Mouse (Mus musculus) megakaryocyte-erythroid progenitor cell, adult 5-6 weeks (primary cell): ENCODE measurements around the gene Mgll. TPM values are rescaled to one million over a fixed set of nuclear protein-coding genes. Genes with fewer than 3 reads are reported as not detected.
A peak's percentile ranks its signal among the peaks of the same experiment; 100 is the strongest.

Experiments
- ATAC-seq: replicated peaks from 2 replicates; pipeline ENCODE4 v1.8.0; 2016; ENCODE audit warnings: mild to moderate bottlenecking, inconsistent platforms; ENCODE audit not compliant: severe bottlenecking, poor library complexity, low FRiP score, low TSS enrichment
- total RNA-seq, 2 experiments: library from RNA; stranded (forward) in 1 of 2; stranded (reverse) in 1 of 2; fragments of 200-1000, 215-1000 nt in 1 of 2; fragments of >200 nt in 1 of 2; fragmentation: Nextera tagmentation in 1 of 2; gene quantifications; 2 replicates each; pipeline ENCODE4 v1.2.3; 2014 to 2017

Gene Mgll
- total RNA-seq, 2 experiments from 2014 or later: 9.3 to 17.9 TPM

DNA sequence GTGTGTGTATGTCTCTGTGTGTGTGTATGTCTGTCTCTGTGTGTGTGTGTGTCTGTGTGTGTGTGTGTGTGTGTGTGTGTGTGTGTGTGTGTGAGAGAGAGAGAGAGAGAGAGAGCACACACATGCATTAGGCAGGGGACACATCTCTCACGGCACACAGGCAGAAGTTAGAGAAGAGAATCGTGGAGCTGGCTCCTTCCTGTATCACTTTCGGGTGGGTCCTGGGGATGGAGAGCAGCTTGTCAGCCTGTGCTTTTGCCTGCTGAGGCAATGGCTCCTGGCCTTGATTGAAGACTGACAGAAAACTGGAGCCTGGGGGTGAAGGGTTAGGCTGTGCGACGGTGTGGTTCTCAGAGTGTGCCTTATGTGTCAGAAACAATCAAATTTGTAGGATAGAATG is 8.2 kb upstream of the Mgll start:
- no peak for ATAC-seq

DNA sequence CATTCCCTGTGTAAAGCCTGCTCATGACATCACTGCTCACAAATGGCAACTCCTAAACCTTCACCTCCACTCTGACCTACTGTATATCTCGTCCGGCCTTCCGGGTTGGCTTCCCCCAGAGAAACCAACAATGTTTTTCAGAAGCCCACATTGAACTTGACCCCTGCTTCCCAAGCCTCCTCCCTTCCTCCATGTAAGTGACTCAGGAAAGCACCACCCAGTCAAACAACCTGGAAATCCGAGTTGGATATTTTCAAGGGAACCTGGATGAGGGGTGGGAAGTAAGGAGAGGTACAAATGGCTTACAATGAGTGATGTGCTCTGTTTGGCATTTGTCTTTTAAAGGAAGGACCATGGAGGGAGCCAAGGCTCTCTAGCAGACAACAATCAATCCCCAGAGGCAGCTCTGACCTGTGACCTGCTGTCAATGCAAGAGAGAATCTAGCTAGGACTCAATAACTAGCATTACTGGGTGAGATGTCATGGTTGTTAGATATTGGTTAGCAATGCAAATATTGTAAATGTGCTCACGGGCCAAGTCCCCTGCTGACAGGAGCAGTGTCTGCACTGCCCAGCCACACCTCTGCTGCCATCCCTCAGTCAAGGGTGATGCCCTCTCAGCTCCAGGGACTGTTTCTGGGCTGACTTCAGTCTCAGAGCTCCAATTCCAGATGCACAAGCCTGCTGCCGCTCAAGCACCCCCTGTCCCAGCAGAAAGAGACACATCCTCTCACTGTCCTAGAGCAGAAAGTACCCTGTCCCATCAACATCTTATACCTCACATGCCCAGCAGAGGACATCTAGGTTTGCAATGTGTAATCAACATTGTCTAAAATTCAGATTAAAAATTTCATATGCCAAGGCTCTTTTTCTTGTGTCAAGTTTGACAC is 6.8 kb upstream of the Mgll start:
- ATAC-seq: no peak

GRCm38 (mm10) chr6:88718033-88718725 is 6.0 kb upstream of the Mgll start:
- no peak for ATAC-seq

DNA sequence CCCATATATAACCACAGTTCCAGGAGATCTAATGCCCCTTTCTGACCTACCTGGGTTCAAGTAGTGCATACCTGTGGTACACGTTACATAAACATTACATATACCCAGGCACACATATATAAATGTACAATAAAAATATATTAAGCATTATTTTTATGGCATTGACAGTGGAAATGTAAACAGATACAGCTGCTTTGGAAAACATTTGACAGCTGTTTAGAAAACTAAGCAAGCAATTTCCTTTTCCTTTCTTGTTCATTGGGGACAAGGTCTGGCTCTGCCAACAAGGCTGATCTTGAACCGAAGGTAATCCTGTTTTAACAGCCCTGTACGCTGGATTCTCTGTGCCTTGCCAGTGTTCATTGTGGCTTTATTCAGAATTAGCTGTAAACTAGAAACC is 3.2 kb upstream of the Mgll start:
- ATAC-seq: no peak

DNA sequence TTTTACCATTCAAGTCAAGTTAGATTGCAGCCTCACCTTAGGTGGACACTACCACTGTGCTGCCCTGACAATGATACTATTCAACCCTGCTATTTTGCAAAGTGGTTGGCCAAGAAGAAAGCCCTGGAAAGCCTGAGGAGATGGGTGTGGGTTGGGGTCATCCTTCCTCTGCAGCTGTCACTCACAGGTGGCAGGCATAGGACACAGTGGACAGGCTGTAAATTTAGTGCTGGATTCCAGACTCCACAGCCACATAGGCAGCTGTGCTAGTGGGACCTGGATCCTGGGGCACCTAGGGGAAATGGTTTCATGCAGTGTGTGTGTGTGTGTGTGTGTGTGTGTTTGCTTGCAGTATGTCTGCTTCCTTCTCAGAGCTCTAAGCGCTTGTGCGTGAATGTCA is 1.3 kb upstream of the Mgll start:
- no peak for ATAC-seq

- ATAC-seq: no peak; the same call in 1 of the 2 replicates
These were observed 353 bp upstream of the Mgll start for GRCm38 (mm10) chr6:88723806-88724312.

GRCm38 (mm10) chr6:88725590-88725989 is 1.4 kb downstream of the Mgll start:
- ATAC-seq: no peak

DNA sequence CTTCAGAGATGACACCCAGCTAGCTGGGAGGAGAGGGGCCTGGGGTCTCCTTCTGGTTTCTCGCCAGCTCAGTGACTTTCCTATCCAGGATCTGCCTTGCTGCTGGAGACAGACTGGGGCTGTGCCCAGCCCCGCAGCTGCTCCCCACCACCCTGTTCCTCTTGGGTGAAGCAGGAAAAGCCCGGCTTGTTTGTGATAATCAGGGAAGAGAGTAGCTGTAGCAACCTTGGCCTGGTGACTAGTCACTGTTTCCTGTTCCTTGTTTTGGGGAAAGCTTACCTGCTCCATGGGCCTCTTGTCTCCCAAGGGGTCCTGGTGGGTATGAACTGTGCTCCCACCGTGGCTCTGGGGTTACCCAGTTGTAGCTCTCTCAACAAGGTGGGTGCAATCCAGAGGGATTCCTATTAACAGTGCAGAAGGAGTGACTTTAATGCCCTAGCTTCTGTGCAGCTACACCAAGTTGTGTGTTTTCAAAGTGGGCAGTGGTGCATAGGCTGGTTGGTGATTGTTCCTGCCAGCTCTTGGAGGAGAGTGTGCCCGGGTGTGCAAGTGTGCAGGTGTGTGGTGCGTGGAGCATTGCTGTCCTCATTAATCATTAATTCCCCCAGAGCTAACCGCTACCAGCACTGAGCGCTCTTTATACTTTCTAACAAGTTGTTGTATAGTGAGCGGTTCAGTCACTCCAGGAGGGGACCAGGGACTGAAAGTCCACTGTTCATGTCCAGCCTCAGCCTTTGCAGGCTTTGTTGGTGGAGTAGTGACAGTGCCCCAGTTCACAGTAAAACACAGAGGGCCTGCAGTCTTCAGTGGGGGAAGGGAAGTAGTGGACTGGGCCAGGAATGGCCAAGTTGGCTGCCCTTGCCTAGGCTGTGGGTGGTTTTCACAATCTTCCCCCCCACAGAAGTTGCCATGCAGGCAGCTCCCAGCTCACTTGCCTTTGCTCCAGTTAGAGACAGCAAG is 2.3 kb downstream of the Mgll start:
- no peak for ATAC-seq

DNA sequence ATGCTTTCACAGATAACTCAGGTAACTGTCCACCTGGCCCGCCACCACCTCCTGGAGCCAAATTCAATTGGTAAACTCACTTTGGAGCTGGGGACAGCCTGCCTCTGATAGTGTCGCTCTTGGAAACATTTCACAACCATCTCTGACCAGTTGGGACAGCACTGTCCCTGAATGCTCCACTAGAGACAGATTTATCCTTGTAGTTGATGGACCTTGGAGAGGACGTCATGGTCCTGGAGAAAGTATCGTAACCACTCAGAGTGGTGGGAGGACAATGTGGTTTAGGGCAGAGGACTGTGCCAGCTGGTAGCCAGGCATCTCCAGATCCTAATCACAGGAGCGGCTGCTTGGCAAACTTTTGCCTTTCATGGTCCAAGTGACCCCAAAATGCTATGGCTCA is 3.3 kb downstream of the Mgll start:
- no peak for ATAC-seq

DNA sequence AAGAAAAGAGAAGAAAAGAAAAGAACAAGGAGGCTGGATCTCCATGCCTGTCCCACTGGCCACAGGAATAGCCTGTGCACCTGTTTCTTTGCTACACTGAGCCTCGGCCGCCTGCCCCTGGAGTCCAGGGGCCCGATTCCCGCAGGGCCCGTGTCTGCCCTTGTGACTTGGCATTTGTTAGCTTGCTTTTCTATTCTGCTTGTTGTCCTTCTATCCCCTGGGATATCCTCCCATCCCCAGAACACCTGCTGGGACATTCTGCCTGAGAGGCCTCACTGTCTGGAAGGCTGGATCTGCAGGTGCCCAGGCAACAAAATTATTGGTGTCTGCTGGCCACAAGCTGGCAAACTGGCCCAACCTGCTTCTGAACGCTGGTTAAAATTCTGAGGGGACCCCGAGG is 3.8 kb downstream of the Mgll start:
- ATAC-seq: no peak

DNA sequence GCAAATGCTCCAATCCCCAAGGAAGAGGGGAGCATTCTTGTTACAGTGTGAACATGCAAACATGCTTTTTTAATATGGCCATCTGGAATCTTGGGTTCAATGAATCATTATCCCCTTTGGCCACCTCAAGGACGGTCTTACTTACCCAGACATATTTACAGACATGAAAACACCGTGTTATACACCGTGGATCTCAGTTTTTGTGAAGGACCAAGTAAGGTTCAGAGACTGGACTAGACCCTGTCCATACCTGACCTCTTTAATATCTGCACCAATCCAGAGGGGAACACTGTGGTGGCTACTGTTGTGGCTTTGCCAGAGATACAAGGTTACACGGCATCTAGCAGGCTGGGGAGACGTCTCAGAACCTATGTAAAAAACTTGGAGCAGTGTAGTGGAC is 4.3 kb downstream of the Mgll start:
- no peak for ATAC-seq

DNA sequence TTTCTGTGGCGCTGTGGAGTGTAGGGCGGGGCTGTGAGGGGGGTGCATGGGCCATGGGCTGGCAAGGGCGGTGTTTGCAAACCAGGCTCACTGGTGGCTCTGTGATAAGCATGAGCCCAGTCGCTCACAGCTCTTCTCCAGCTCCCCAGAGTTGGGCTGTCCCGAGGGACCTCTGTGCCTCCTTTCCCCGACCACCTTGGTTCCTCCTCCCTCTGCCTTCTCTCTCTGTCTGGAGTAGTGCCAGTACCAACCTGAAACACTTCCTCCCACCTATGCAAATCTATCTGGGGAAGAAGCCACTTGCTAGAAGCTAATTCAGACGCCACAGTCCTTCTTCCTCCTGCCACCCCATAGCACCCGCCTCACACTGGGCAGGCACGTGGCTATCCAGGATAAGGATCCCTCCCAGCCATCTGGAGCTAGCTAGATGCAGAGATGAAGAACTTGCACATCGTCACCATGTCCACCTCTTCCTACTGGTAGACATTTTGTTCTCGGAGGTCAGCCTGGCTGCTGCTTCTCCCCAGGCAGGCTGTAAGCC is 7.1 kb downstream of the Mgll start:
- peak; percentile 94 for ATAC-seq

DNA sequence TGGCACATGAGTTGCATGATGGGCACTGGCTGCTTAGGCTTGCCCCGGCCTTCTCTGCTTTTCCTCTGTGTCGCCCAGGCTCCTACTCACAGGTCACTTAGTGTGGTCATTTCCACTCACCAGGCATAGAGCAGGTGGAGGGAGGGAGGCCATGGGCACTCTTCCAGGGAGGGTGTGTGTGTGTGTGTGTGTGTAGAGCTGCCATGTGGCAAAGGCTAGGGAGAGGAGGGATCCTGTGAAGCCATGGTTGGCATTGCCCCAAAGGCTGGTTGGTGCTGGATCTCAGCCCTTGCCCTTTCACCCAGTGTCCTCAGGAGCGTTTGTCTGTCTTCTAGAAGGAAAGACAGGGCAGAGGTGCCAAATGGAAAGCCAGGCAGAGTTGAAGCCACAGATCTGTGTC is 7.8 kb downstream of the Mgll start:
- ATAC-seq: no peak

DNA sequence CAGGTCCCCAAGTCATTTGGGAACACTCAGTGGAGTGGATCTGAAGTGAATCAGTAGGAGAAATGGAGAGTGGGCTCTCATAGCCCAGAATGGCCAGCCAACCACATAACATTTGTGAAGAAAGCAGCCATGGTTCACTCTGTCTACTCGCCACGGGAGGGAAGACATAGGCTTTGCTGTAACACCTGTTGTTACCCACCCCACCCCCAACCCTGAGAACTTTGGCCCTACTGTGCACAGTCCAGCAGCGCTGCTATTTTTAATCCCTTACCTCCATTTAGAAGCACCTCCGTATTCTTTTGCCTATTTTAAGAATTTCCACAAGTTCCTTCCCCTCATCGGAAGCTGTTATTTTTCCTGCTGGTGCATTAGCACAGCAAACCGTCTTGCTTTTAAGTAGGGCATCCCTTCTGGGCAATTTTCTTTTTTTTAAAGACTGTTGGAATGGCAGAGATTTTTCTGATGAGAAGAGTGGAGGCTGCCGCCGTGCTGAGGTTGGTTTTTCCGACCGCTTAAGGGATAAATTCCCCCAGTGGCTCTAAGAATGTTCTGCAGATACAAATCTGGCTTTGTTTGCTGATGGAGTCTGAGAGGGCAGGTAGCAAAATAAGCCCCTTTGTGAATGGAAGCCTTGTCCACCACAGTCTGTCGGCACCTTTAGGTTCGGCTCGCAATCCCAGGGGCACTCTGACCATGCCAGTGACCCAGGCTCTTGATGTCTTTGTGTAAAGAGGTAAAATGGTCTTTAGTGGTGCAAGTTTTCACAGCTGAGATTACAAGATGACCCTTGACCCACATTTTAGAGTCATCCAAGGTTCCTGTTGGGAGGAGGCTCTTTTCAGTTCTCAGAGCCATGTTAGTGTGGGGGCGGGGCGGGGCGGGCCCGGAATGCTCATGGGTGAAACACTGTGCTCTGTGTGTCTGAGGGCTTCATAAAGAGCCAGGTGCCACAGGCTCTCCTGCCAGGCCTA is 8.7 kb downstream of the Mgll start:
- ATAC-seq: no peak

DNA sequence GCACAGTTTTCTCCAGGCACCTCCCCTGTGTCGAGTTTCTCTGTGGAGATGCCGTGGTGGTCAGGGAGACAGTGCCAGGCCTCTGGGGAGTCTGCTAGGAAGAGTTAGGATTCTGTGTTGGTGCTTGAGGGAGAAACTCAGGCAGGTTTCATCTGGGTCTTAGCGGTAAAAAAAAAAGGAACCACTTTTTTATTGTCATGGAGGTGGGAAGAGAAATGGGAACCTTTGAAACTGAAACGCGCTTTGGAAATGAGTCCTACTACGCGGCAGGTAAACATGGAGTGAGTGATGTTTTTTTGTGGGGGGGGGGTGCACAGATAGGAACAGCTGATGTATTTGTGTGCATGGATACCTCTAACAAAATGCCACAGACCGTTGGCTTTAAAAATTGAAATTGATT is 12.1 kb downstream of the Mgll start:
- no peak for ATAC-seq

DNA sequence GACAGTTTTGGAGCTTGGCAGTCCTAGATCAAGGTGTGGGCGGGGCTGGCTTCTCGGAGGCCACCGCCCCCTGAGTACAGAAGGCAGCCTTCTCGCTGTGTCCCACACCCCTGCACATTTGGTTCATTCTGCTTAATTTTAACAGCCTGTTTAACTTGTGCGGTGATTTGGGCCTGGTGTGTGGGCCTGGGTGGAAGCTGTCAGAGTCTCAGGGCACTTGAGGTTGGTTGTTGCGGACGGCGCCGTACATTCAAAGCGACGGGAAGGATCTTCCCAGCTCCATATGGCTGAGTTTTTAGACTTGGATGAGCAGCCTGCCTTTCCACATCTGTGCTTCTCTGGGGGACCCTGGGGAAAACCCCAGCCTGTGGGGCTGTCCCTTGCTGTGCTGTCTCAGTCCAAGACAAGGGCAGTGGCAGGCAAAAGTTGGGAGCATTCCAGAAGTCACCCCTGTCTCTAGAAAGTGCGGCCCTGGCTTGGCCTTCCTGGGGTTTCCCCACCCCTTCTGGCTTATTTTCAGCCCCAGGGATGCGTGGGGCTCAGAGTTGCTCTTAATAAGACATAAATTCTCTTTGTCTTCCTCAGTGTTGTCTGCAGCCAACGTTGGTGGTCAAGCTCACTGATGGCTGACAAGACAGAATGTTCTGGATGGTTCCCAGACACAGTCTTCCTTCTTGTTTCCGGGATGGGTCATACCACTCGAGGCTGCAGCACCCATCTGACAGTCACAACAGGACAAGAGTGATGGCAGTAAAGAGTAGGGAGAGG is 12.7 kb downstream of the Mgll start:
- no peak for ATAC-seq

DNA sequence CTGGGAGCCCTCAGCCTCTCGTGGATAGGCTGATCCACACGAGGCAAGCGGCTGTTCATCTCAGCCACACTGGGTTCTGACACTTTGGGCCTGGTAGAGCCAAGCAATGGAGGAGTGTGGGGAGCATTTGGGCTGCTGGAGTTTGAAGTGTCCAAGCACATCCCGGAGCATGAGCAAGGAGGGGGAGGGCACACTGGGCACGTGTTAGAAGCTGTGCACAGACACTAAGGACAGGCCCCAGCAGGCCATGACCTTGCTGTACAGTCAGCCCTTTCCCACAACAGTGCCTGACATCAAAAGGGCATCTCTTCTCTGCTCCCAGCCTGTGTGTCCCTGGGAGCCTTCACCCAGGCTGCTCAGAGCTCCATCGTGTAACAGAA is 13.3 kb downstream of the Mgll start:
- ATAC-seq: no peak

GRCm38 (mm10) chr6:88741041-88741440 is 16.8 kb downstream of the Mgll start:
- peak; percentile 93 for ATAC-seq
